Mouse (Mus musculus) T-helper 17 cell (primary cell): ENCODE measurements at regions not wholly inside any gene's neighbourhood (a gene's known extent, or its start where the extent isn't known, plus 50 kb on each side); places are given as distances from the start of the nearest gene placed in this dataset.
"Not testable (repeated sequence)": the region's sequence is repeated elsewhere in the genome, so short reads cannot be mapped to it uniquely, and the experiment has no call there.

ENCODE experiments used
- in situ Hi-C, 2 experiments: fragments of 300-600 bp; cut with MboI, MseI; formaldehyde crosslinking; loops; 1 replicate in 1 of 2; 2 replicates in 1 of 2; pipeline ENCODE4 v1.15.1; 2025; ENCODE audit warnings: high pct_unique_total_duplicates in 2 of 2

GRCm38 (mm10) chrX:170809909-170810308, 137.5 kb downstream of the Asmt start:
- in situ Hi-C loops = loop anchor here (5.0 kb wide), 2 partner anchors 42 to 73 kb away; no protein-coding TSS in a partner anchor

- in situ Hi-C loops = no loop called here
Measured at GRCm38 (mm10) chrX:170815381-170815780, 142.9 kb downstream of the Asmt start.

- in situ Hi-C loops = not testable (repeated sequence)
Measured at GRCm38 (mm10) chrX:170841108-170841507, 168.7 kb downstream of the Asmt start.

GRCm38 (mm10) chrX:170841551-170841950, 169.1 kb downstream of the Asmt start:
- in situ Hi-C loops = not testable (repeated sequence)

- in situ Hi-C loops = not testable (repeated sequence)
Measured at GRCm38 (mm10) chrX:170842878-170843465, 170.5 kb downstream of the Asmt start.

- in situ Hi-C loops = not testable (repeated sequence)
Measured at GRCm38 (mm10) chrX:170876616-170877015, 204.2 kb downstream of the Asmt start.

GRCm38 (mm10) chrX:170880864-170881263, 208.4 kb downstream of the Asmt start:
- in situ Hi-C loops = not testable (repeated sequence)
